ENCODE assay signal across 19 mouse cellular contexts in the genomic region with DNA sequence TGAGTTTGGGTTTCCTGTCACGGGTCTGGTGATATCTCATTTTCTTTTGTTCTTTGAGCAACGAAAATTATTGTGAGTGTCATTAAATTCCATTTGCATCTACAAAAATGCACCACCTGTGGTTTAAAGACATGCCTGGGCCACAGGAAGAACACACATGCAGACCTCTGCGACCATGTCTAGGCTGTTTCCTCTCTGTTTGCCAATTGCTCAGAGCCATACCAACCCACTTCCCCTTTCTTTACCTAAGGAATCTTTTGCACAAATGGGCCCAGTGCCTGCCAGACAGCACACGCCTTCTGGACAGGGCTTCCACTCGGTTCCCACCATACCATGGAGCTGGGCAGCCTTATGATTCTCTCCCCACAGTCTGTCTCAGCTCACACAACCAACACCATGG. TPM values are rescaled to one million over a fixed set of nuclear protein-coding genes. Genes with fewer than 3 reads are reported as not detected.
DNase-seq lines count a peak whose midpoint lies in the region; ATAC-seq and TF ChIP-seq lines count a peak whose summit lies in the region.
"Had no signal": no experiment of that assay in that cellular context is flagged by ENCODE, and none has a peak within 500 bp of the region (broad histone marks: within the 10 kb centered on the region; RNA-seq: fewer than 3 reads in every experiment).

No protein-coding gene starts in this region.

- TF ChIP-seq CTCF in cerebellum, adult 2 months (IDR thresholded peaks at IDR 0.05; ENCODE audit: borderline replicate concordance, insufficient read depth, low read depth, low read length): no peak

- H3K9me3 ChIP-seq in lung, embryonic 16.5 days (ENCODE audit: control insufficient read depth, low read length): no peaks in the 10 kb centered on the region
- H3K9me3 ChIP-seq: embryonic facial prominence, embryonic 15.5 days; forebrain, embryonic 13.5 days; heart, embryonic 13.5 days had no signal

- H3K4me3 ChIP-seq in lung, embryonic 16.5 days (ENCODE audit: low read length): no peak overlapping the region
- no peak overlapping the region for H3K4me3 ChIP-seq in cerebellum, adult 2 months (replicated peaks; ENCODE audit: insufficient read depth, low read depth, low read length)
- H3K4me3 ChIP-seq: embryonic facial prominence, embryonic 15.5 days; forebrain, embryonic 13.5 days; heart, embryonic 13.5 days; myocyte had no signal

- no peak for TF ChIP-seq POLR2A in cerebellum, adult 2 months (IDR thresholded peaks at IDR 0.05; ENCODE audit: borderline replicate concordance, insufficient read depth, low read length)

- H3K36me3 ChIP-seq in lung, embryonic 16.5 days (ENCODE audit: control insufficient read depth, insufficient read depth, low read length): no peaks in the 10 kb centered on the region
- H3K36me3 ChIP-seq in splenic B cell, adult 2 months (ENCODE audit: control insufficient read depth, insufficient read depth, low read length, poor library complexity, severe bottlenecking): no peaks in the 10 kb centered on the region
- H3K36me3 ChIP-seq: embryonic facial prominence, embryonic 15.5 days; heart, embryonic 13.5 days had no signal

- no peak for DNase-seq in lung, postnatal 10 days
- peak; percentile 77 for DNase-seq in CD4-positive, CD25-positive, alpha-beta regulatory T cell, adult 2 months (ENCODE audit: low read depth, low spot score)
- peak; percentile 9 for DNase-seq in splenic B cell, adult 2 months (ENCODE audit: low read depth, low spot score)
- no peak for DNase-seq in cerebellum, adult 2 months
- no peak for DNase-seq in layer of hippocampus, adult 9-10 months (ENCODE audit: low spot score)
- DNase-seq in left cerebral cortex, adult 8-10 months (ENCODE audit: low spot score in 2 of 2): no peak
- DNase-seq: adrenal gland, postnatal 25 days; gastrocnemius, postnatal 14 days; kidney, adult 18-20 months; kidney, postnatal 36 days had no signal

- ATAC-seq in lung, embryonic 16.5 days (ENCODE audit: low read depth): no peak
- peak; percentile 81 for ATAC-seq in common myeloid progenitor, adult 5-6 weeks (replicated peaks; ENCODE audit: low read depth, poor library complexity, severe bottlenecking)
- ATAC-seq: forebrain, embryonic 13.5 days; lung, postnatal 0 days had no signal

- H3K4me2 ChIP-seq in lung, embryonic 16.5 days (ENCODE audit: low read depth, low read length): no peak overlapping the region
- H3K4me2 ChIP-seq: embryonic facial prominence, embryonic 15.5 days; forebrain, embryonic 13.5 days; heart, embryonic 13.5 days; hindbrain, embryonic 14.5 days; midbrain, embryonic 11.5 days had no signal

- 61% methylated on average over 5 of the region's 5 CpGs for WGBS in lung, embryonic 16.5 days
- 60% methylated on average over 5 of the region's 5 CpGs for WGBS in cerebellum, adult 2 months

- H3K27ac ChIP-seq in lung, embryonic 16.5 days (ENCODE audit: low read length): peak overlapping the region; percentile 8; the same call in 1 of the 2 replicates
- no peak overlapping the region for H3K27ac ChIP-seq in cerebellum, adult 2 months (ENCODE audit: insufficient read depth, low read length)
- H3K27ac ChIP-seq: embryonic facial prominence, embryonic 15.5 days; forebrain, embryonic 13.5 days; heart, embryonic 13.5 days; hindbrain, embryonic 14.5 days had no signal

- no peaks in the 10 kb centered on the region for H3K4me1 ChIP-seq in lung, embryonic 16.5 days (replicated peaks; ENCODE audit: control insufficient read depth, insufficient read depth, low read length)
- H3K4me1 ChIP-seq in cerebellum, adult 2 months (ENCODE audit: control insufficient read depth, insufficient read depth, low read length): peaks cover 16% of the 10 kb centered on the region
- H3K4me1 ChIP-seq: embryonic facial prominence, embryonic 15.5 days; forebrain, embryonic 13.5 days; heart, embryonic 13.5 days had no signal

- H3K9ac ChIP-seq in lung, embryonic 16.5 days (ENCODE audit: low read length): no peak overlapping the region
- H3K9ac ChIP-seq: embryonic facial prominence, embryonic 15.5 days; forebrain, embryonic 13.5 days; heart, embryonic 13.5 days; hindbrain, embryonic 14.5 days had no signal

- H3K27me3 ChIP-seq in lung, embryonic 16.5 days (ENCODE audit: control insufficient read depth, insufficient read depth, low read depth, low read length): no peaks in the 10 kb centered on the region
- no peaks in the 10 kb centered on the region for H3K27me3 ChIP-seq in splenic B cell, adult 2 months (ENCODE audit: control insufficient read depth, insufficient read depth, low read length, poor library complexity, severe bottlenecking)
- H3K27me3 ChIP-seq in cerebellum, adult 2 months (ENCODE audit: control insufficient read depth, insufficient read depth, low read length): no peaks in the 10 kb centered on the region
- H3K27me3 ChIP-seq: embryonic facial prominence, embryonic 15.5 days; forebrain, embryonic 13.5 days; heart, embryonic 13.5 days had no signal

RNA-seq across cellular contexts. Expression of gene St8sia1, which starts 48.8 kb away (rescaled TPM):
- polyA plus RNA-seq in lung, embryonic 16.5 days (2015; fragmentation: Nextera tagmentation; extraction: Ambion mirVana): 0.30 and 0.39 TPM in 2 replicates
- 0.50 TPM in 1 of 2 replicates, not detected in the other for total RNA-seq in common myeloid progenitor, adult 5-6 weeks (2017)
- polyA plus RNA-seq in cerebellum, adult 2 months (2012; rRNA removed): 22.2 and 22.6 TPM in 2 replicates
- 10 to 100 TPM; 29.4 to 41.0 (median 34.8) TPM for total RNA-seq in left cerebral cortex, adult 8-10 months (2022)

Comparison
In these comparisons a context has a peak if more than half of its experiments do, and no peak if none do; other contexts are left out.
1. DNase-seq: peak in CD4-positive, CD25-positive, alpha-beta regulatory T cell, adult 2 months (single experiment) and splenic B cell, adult 2 months (single experiment); none in lung, postnatal 10 days (single experiment), cerebellum, adult 2 months (0 of 2), layer of hippocampus, adult 9-10 months (single experiment) and left cerebral cortex, adult 8-10 months (0 of 2).
2. RNA of gene St8sia1, which starts 48.8 kb away (total RNA-seq): 29.4 to 41.0 TPM in left cerebral cortex, adult 8-10 months; 0.50 TPM in common myeloid progenitor, adult 5-6 weeks; every median in the first group is over 10 times any median in the second.